Mouse (Mus musculus) Patski (cell line): Measurements from ENCODE around the gene Higd1b. TPM values are rescaled to one million over a fixed set of nuclear protein-coding genes. Genes with fewer than 3 reads are reported as not detected.

Experiments used
- ATAC-seq: fragments of 100-300 bp; one replicate; pipeline ENCODE4 v1.8.0; 2021
- CTCF ChIA-PET: fragments of 350-600 bp; sonication (Branson Sonifier 250); formaldehyde crosslinking; loops from one replicate; lab custom pipeline; 2022; ENCODE audit warnings: inconsistent platforms; lab: Charles Lee
- POLR2A ChIA-PET: fragments of 350-600 bp; sonication (Branson Sonifier 250); formaldehyde crosslinking; loops from one replicate; lab custom pipeline; 2022; ENCODE audit warnings: antibody characterized with exemption, inconsistent platforms; lab: Charles Lee
- DNase-seq: peaks from one replicate; pipeline ENCODE4 v3.0.0-alpha.2; 2011; ENCODE audit warnings: low read depth, low spot score
- H3K27me3 ChIP-seq: fragments of 371-371 bp; one replicate; pipeline ENCODE4 v1.5.1; 2021
- CTCF ChIP-seq: fragments of 100-300 bp; IDR thresholded peaks from one replicate; pipeline ENCODE4 v1.5.1; 2021
- in situ Hi-C: fragments of 300-500 bp; cut with MboI; formaldehyde crosslinking; loops from 3 replicates; pipeline ENCODE4 v1.11.1; 2018; ENCODE audit warnings: low pct_unique_long_range_greater_than_20kb, mixed read lengths
- polyA plus RNA-seq: library from polyadenylated mRNA; unstranded; gene quantifications from one replicate; pipeline ENCODE4 v1.2.3, GENCODE M21; 2021

Gene Higd1b
- polyA plus RNA-seq, 1 experiment from 2014 or later: not detected

- ATAC-seq (peak; percentile 77), DNase-seq (no peak)
- CTCF ChIA-PET: no interaction called here
- no peaks in the 10 kb centered on the region for H3K27me3 ChIP-seq
- in situ Hi-C loops: no loop called here
- POLR2A ChIA-PET: interaction anchor here (0.9 kb wide), 1 partner anchor 58 kb away, joined by 3 read pairs; no protein-coding TSS in a partner anchor
- TF ChIP-seq CTCF: no peak
Measured at GRCm38 (mm10) chr11:102819021-102819782, 16.4 kb upstream of the Higd1b start, which contains the start of gene Gjc1. Gjc1 (minus strand) TSS chr11:102819700.

DNA sequence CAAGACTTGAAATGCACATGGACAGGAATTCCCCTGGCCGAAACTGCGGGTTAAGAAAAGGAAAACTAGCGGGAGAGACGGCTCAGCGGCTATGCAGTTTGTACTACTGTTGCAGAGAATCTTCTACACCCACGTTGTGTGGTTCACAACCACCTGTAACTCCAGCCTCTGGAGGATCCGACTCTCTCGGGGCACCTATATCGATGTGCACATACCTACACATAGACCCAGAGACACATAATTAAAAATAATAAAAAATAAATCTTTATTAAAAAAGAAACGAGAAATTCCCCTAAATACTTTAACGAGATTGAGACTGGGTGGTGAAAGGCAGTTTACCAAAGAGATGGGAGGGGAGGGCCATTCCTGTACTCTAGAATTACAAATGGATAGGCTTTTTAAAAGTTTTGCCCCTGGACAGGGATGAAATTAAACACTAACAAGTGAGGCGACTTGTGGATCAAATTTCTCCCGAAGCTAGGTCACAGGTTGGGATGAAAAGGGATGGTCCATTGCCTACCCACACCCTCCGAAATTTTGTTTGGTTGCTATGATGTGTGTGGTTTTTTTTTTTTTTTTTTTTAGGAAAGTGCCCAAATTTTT is 15.8 kb upstream of the Higd1b start:
- in situ Hi-C loops: loop anchor here (5.0 kb wide), 1 partner anchor 43 kb away; no protein-coding TSS in a partner anchor
- TF ChIP-seq CTCF: peak; percentile 13
- DNase-seq (no peak), ATAC-seq (no peak)
- POLR2A ChIA-PET: interaction anchor here (0.9 kb wide), 1 partner anchor 58 kb away, joined by 3 read pairs; no protein-coding TSS in a partner anchor
- no peaks in the 10 kb centered on the region for H3K27me3 ChIP-seq
- CTCF ChIA-PET: interaction anchor here (1.3 kb wide), 1 partner anchor 15 kb away, joined by 3 read pairs; no protein-coding TSS in a partner anchor

- peaks cover 2% of the 10 kb centered on the region for H3K27me3 ChIP-seq
- TF ChIP-seq CTCF: no peak
Measured at GRCm38 (mm10) chr11:102820432-102820831, 15.2 kb upstream of the Higd1b start.

GRCm38 (mm10) chr11:102821231-102821630 is 14.4 kb upstream of the Higd1b start:
- POLR2A ChIA-PET: no interaction called here
- no peak for ATAC-seq

More at GRCm38 (mm10) chr11:102820432-102820831, 15.2 kb upstream of the Higd1b start:
- no peak for DNase-seq
- CTCF ChIA-PET: interaction anchor here (1.3 kb wide), 1 partner anchor 16 kb away, joined by 3 read pairs; no protein-coding TSS in a partner anchor
- in situ Hi-C loops: loop anchor here (5.0 kb wide), 1 partner anchor 43 kb away; no protein-coding TSS in a partner anchor
- POLR2A ChIA-PET: no interaction called here
- no peak for ATAC-seq

DNA sequence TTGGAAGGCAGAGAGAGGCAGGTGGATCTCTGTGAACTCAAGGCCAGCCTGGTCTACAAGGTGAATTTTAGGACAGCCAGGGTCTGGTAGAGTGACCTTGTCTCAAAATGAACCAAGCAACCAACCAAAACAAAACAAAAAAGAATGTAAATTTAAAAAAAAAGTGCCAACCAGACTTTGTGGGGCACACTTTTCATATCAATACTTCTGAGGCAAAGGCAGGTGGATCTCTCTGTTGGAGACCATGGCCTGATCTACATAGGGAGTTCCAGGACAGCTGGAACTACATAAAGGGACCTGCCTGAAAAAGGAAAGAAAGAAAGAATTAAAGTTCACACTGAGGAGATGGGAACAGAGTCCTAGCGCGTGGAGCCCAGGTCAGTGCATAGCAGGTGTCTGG is 9.2 kb upstream of the Higd1b start:
- POLR2A ChIA-PET: interaction anchor here (1.4 kb wide), 1 partner anchor 52 kb away, joined by 4 read pairs; no protein-coding TSS in a partner anchor
- DNase-seq (no peak), ATAC-seq (no peak)
- in situ Hi-C loops: no loop called here
- no peak for TF ChIP-seq CTCF
- H3K27me3 ChIP-seq: peaks cover 10% of the 10 kb centered on the region
- CTCF ChIA-PET: interaction anchor here (1.5 to 1.8 kb wide), 2 partner anchors 15 to 25 kb away, joined by 3 to 4 read pairs; no protein-coding TSS in a partner anchor

More at GRCm38 (mm10) chr11:102821231-102821630, 14.4 kb upstream of the Higd1b start:
- TF ChIP-seq CTCF: no peak
- CTCF ChIA-PET: interaction anchor here (1.5 kb wide), 1 partner anchor 11 kb away, joined by 3 read pairs; no protein-coding TSS in a partner anchor
- peaks cover 6% of the 10 kb centered on the region for H3K27me3 ChIP-seq
- DNase-seq: no peak
- in situ Hi-C loops: loop anchor here (5.0 kb wide), 1 partner anchor 44 kb away; no protein-coding TSS in a partner anchor

DNA sequence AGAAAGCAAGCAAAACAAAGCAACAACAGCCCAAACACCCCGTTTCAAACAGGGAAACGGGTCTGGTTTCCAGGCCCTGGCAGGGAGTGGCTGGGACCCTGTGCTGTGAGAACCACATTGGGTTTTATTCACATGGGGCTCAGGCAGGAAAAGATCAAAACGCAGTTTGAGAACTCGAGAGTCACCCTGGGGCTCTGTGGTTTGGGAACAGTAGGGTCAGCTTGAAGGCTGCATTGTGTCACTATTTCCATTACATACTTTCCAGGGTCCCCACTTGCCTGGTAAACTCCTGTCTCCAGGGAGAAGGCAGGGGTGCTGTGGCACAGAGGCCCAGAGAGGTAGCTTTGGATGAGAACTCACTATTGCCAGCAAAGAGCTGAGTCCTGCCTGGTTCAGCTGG is 8.6 kb upstream of the Higd1b start:
- TF ChIP-seq CTCF: no peak
- peaks cover 10% of the 10 kb centered on the region for H3K27me3 ChIP-seq
- ChIA-PET POLR2A (interaction anchor here (1.4 kb wide), 1 partner anchor 53 kb away, joined by 4 read pairs; no protein-coding TSS in a partner anchor), CTCF (interaction anchor here (1.5 to 1.8 kb wide), 2 partner anchors 16 to 24 kb away, joined by 3 to 4 read pairs; no protein-coding TSS in a partner anchor)
- no peak for DNase-seq
- in situ Hi-C loops: no loop called here
- no peak for ATAC-seq

- POLR2A ChIA-PET: no interaction called here
- CTCF ChIA-PET: interaction anchor here (1.2 kb wide), 1 partner anchor 56 kb away, joined by 3 read pairs; no protein-coding TSS in a partner anchor
- no peak for ATAC-seq
Measured at GRCm38 (mm10) chr11:102830276-102830675, 5.4 kb upstream of the Higd1b start.

GRCm38 (mm10) chr11:102832700-102833297 is 2.9 kb upstream of the Higd1b start:
- ChIA-PET CTCF (no interaction called here), POLR2A (interaction anchor here (1.1 kb wide), 1 partner anchor 93 kb away, joined by 3 read pairs; no protein-coding TSS in a partner anchor)
- DNase-seq: no peak
- in situ Hi-C loops: no loop called here
- no peak for ATAC-seq
- no peak for TF ChIP-seq CTCF
- no peaks in the 10 kb centered on the region for H3K27me3 ChIP-seq

More at GRCm38 (mm10) chr11:102830276-102830675, 5.4 kb upstream of the Higd1b start:
- H3K27me3 ChIP-seq: peaks cover 9% of the 10 kb centered on the region
- no peak for TF ChIP-seq CTCF
- no peak for DNase-seq
- in situ Hi-C loops: no loop called here

DNA sequence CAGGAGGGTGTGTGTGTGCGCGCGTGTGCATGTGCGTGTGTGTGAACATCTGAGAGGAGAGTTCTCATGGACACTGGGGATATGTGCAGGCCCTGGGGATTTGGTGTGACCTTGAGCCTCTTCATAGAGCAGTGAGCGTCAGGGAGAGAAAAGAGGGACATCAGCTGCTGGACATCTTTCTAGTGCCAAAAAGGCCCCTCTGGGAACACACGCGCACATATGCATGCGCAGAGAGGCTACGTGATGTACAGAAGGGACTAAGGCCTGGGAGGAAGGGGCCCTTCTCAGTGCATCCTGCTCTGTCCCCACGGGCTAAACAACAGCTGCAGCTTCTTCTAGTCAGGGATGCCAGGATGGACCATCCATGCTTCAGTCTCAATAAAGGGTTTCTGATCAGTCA is 1.4 kb upstream of the Higd1b start:
- H3K27me3 ChIP-seq: no peaks in the 10 kb centered on the region
- ATAC-seq: no peak
- TF ChIP-seq CTCF: no peak
- CTCF ChIA-PET: no interaction called here
- in situ Hi-C loops: no loop called here
- POLR2A ChIA-PET: interaction anchor here (1.1 kb wide), 1 partner anchor 94 kb away, joined by 3 read pairs; no protein-coding TSS in a partner anchor
- DNase-seq: no peak

DNA sequence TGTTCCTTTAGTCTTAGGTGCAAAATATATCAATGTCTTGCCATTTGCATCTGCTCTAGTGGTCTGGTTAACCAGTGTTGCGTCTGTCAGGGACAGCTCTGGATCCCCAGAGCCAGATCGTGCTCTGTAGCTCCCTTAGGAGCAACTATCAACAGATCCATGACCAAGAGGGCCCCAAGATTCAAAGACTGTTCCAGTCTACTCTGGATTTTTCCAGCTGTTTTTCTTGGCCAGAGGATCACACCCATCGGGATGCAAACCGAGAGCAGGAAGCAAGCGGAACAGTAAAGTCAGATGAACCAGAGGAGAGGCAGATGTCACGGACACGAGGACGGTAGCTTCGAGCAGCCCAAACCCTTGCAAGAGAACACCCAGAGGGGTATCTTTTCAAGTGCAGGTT is 497 bp downstream of the Higd1b start:
- CTCF ChIA-PET: interaction anchor here (1.4 kb wide), 1 partner anchor 61 kb away, joined by 3 read pairs; no protein-coding TSS in a partner anchor
- POLR2A ChIA-PET: no interaction called here
- in situ Hi-C loops: no loop called here
- ATAC-seq (no peak), DNase-seq (no peak)
- H3K27me3 ChIP-seq: no peaks in the 10 kb centered on the region
- TF ChIP-seq CTCF: no peak
